Mouse (Mus musculus): ENCODE measurements around the gene Ank.

DNA sequence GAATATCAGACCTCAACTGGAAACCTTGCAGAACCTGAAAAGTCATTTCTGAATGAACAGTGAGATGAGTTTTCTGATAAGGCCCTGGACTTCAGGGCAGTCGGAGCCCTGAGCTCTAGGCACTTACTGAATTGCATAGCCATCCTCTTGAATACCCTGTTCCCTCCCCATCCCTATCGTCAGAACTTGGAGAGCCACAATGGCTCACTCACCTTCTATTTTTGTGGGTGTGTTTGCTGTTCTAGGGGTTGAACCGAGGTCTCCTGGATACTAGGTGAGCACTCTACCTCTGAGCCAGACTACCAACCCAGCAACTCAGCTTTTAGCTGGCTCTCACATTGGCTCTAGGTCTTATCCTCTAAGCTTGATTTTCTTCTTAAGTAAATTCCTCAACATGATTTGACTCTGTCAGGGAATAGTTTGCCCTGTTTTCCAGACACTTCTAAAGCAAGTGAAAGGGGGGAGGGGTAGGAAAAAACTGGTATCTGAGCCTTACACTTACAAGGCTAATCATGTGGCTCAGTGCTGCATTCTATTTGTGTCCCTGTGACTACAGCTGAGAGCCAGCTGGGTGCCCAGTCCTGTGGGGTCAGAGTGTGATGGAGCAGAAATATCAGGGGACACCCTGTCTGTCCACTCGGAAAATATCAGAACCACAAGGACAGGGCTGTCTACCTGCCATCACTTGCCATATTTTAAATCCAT is 71.2 kb downstream of the Ank start:
- TF ChIP-seq POLR2A (IDR thresholded peaks at IDR 0.05; ENCODE audit: extremely low read depth, insufficient read depth, low read length) (no peak), CTCF (IDR thresholded peaks at IDR 0.05; ENCODE audit: extremely low read depth, insufficient read depth, low read length) (no peak)

Data from cortical plate, adult 2 months (tissue).